Mouse (Mus musculus) c-Kit-positive CD71-negative TER-119-negative erythroid progenitor cells, embryonic 14.5 days (primary cell): Measurements from ENCODE around the gene Ess2.

Source experiments
- DNase-seq: peaks from one replicate; pipeline ENCODE4 v3.0.0-alpha.2; 2013; ENCODE audit warnings: low read depth

Gene Ess2

GRCm38 (mm10) chr16:17921325-17922162, 10.4 kb upstream of the Ess2 start:
- DNase-seq: peak; percentile 96

- DNase-seq: no peak
Measured at GRCm38 (mm10) chr16:17920586-17920985, 9.4 kb upstream of the Ess2 start.

GRCm38 (mm10) chr16:17914307-17915249, 3.4 kb upstream of the Ess2 start, which contains the start of gene Gsc2:
Gene Gsc2 (minus strand): TSS chr16:17915059.
- no peak for DNase-seq

GRCm38 (mm10) chr16:17898462-17898861, 12.7 kb downstream of the Ess2 start, which contains the start of the genes Dgcr2 and Tssk2:
Gene Dgcr2 (minus strand): TSS chr16:17898562.
Gene Tssk2 (plus strand): TSS chr16:17898637.
- no peak for DNase-seq

- DNase-seq: no peak
Measured at GRCm38 (mm10) chr16:17896091-17896490, 15.1 kb downstream of the Ess2 start.

GRCm38 (mm10) chr16:17893923-17894322, 17.2 kb downstream of the Ess2 start, which contains the start of gene Tssk1:
Gene Tssk1 (plus strand): TSS chr16:17894223.
- no peak for DNase-seq

GRCm38 (mm10) chr16:17892606-17893005, 18.5 kb downstream of the Ess2 start:
- DNase-seq: no peak

GRCm38 (mm10) chr16:17891567-17891959, 19.6 kb downstream of the Ess2 start, which contains the start of gene Gm20518:
Gene Gm20518 (minus strand): TSS chr16:17891671.
- DNase-seq: peak; percentile 98

- DNase-seq: no peak
Measured at GRCm38 (mm10) chr16:17890917-17891566, 20.1 kb downstream of the Ess2 start.

- DNase-seq: no peak
Measured at GRCm38 (mm10) chr16:17890342-17890727, 20.8 kb downstream of the Ess2 start.

GRCm38 (mm10) chr16:17889689-17890341, 21.3 kb downstream of the Ess2 start:
- DNase-seq: no peak

GRCm38 (mm10) chr16:17884116-17884515, 27.0 kb downstream of the Ess2 start:
- DNase-seq: no peak

- no peak for DNase-seq
Measured at GRCm38 (mm10) chr16:17882196-17882595, 29.0 kb downstream of the Ess2 start.

GRCm38 (mm10) chr16:17879571-17879970, 31.6 kb downstream of the Ess2 start:
- DNase-seq: no peak

- DNase-seq: no peak
Measured at GRCm38 (mm10) chr16:17876096-17876495, 35.1 kb downstream of the Ess2 start.

- no peak for DNase-seq
Measured at GRCm38 (mm10) chr16:17875174-17875573, 36.0 kb downstream of the Ess2 start.

GRCm38 (mm10) chr16:17872995-17873394, 38.2 kb downstream of the Ess2 start:
- no peak for DNase-seq

GRCm38 (mm10) chr16:17871248-17871647, 39.9 kb downstream of the Ess2 start:
- DNase-seq: peak; percentile 20

- DNase-seq: no peak
Measured at GRCm38 (mm10) chr16:17865770-17866169, 45.4 kb downstream of the Ess2 start.

GRCm38 (mm10) chr16:17865293-17865692, 45.9 kb downstream of the Ess2 start:
- no peak for DNase-seq

- no peak for DNase-seq
Measured at GRCm38 (mm10) chr16:17858592-17858991, 52.6 kb downstream of the Ess2 start.
